Mouse (Mus musculus): Measurements from ENCODE around the gene Psme1. TPM values are rescaled to one million over a fixed set of nuclear protein-coding genes. Genes with fewer than 3 reads are reported as not detected.
A peak's percentile ranks its signal among the peaks of the same experiment; 100 is the strongest.

The Psme1 gene
- total and polyA plus RNA-seq, 2 experiments from 2014 or later, result 128 to 244 TPM

DNA sequence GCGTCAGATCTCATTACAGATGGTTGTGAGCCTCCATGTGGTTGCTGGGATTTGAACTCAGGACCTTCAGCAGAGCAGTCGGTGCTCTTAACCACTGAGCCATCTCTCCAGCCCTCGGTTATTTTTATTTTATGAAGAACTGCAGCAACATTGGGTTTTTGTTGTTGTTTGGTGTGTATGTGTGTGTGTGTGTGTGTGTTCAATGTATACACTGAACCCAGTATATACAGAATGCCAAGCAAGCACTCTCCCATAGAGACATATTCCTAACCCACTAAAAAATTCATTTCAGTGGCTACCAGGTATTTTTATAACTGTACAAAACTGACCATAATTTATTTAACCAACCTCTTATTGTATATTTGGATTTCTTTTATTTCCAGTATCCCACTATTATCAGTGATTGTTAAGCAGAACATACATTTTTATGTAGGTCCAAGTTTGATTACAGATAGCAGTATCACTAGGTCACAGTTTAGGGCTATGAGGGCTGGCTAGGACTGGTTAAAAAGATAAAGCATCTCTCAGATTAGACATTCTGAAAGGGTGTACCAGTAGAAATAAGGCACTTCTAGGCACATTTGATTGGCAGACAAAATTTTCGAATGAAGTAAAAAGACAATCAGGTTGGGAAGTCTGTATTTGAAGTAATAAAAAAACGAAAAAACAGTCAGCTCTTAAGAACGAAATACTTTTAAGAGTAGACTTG is 19.0 kb upstream of the Psme1 start:
- TF ChIP-seq CTCF (IDR thresholded peaks at IDR 0.05; ENCODE audit: low read depth), result no peak
- Histone ChIP-seq H3K27ac (peak overlapping the region; percentile 99), H3K4me2 (ENCODE audit: low read depth, low read length) (peak overlapping the region; percentile 97), H3K9ac (replicated peaks; ENCODE audit: low read length) (peak overlapping the region; percentile 67), H3K4me3 (ENCODE audit: low read length) (peak overlapping the region; percentile 60), H3K27me3 (ENCODE audit: insufficient read depth, low read length) (no peaks in the 10 kb centered on the region), H3K36me3 (ENCODE audit: insufficient read depth, low read length) (peaks cover 3% of the 10 kb centered on the region), H3K9me3 (ENCODE audit: low read length) (no peaks in the 10 kb centered on the region), H3K4me1 (ENCODE audit: insufficient read depth, low read length) (peaks cover 15% of the 10 kb centered on the region)
- ATAC-seq (no peak), DNase-seq (ENCODE audit: low spot score) (no peak)
- WGBS, result 57% methylated on average over 6 of the region's 6 CpGs

DNA sequence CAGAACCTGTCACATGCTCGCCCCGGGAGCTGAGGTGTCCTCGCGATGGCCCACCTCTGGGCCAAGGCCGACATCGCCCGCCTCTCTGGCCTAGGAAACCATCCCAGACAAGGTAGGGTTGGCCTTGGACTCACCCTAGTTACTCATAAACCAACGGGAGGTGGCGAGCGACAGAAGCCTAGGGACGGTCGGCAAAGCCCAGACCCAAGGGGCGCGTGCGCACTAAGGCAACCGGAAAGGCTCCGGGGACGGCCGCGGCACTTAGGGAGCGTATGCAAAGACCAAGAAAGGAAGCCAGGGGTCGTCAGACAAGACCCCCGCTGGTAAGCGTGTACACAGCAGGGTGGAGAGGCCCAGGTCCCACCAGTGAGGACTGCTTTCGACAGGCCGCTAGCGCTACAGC is 18.1 kb upstream of the Psme1 start, which contains the start of gene Dcaf11:
Gene Dcaf11, plus strand, starts transcription at position 208 of the 403 bp plus-strand sequence.
- no peaks in the 10 kb centered on the region for H3K27me3 ChIP-seq (ENCODE audit: insufficient read depth, low read length)
- H3K4me3 ChIP-seq (ENCODE audit: low read length), result peak within 1 kb of the TSS; percentile 60
- peaks cover 12% of the 10 kb centered on the region for H3K36me3 ChIP-seq (ENCODE audit: insufficient read depth, low read length)
- peaks cover 15% of the 10 kb centered on the region for H3K4me1 ChIP-seq (ENCODE audit: insufficient read depth, low read length)
- H3K9me3 ChIP-seq (ENCODE audit: low read length), result no peaks in the 10 kb centered on the region
- H3K9ac ChIP-seq (replicated peaks; ENCODE audit: low read length), result peak within 1 kb of the TSS; percentile 67
- H3K27ac ChIP-seq, result peak within 1 kb of the TSS; percentile 99
- peak; percentile 55 for TF ChIP-seq CTCF (IDR thresholded peaks at IDR 0.05; ENCODE audit: low read depth)
- ATAC-seq (peak; percentile 75), DNase-seq (ENCODE audit: low spot score) (peak; percentile 97)
- 0% methylated on average over 27 of the region's 27 CpGs for WGBS
- H3K4me2 ChIP-seq (ENCODE audit: low read depth, low read length), result peak within 1 kb of the TSS; percentile 97

DNA sequence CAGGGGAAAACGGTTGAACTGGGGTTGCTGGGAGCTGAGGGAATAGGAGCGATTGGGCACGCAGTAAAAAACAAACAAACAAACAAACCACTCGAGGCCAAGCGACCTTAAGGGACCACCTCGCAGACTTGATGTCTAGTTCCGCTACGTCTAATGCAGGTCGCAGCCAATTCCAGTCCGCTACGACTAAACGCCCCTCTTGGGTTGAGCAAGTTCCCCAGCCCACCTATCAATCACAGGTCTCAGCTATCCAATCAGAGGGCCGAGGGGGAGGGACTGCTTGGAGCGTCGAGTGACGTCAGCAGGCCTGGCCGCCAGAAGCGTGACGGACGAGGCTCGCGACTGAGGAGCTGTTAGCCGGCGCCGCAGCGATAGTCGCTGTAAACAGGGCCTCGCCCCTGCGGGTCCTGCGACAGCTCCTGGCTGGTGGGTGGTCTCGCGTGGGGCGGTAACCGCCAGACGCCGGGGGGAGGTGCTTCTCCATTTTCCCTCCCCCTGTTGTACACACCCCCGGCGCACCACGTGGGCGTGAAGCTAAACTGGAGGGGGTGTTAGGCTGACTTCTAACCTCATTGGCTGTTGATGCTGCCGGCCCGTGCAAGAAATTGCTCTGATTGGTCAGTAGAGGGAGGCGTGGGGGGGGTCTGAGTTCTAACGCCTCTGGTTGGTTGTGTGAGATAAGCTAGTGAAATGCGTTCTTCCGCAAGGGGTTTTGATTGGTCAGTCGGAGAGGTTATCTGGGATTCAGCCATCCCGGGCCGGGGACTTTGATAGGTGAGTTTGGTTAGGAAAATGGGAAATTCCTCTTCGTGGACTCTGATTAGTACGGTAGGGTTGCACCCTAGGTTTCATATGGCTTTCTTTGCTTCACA is 17.5 kb upstream of the Psme1 start, which contains the start of gene A730061H03Rik:
Gene A730061H03Rik, minus strand, starts transcription at position 205 of the 872 bp plus-strand sequence.
- peak; percentile 36 for TF ChIP-seq CTCF (IDR thresholded peaks at IDR 0.05; ENCODE audit: low read depth)
- peak; percentile 99 for DNase-seq (ENCODE audit: low spot score)
- peak within 1 kb of the TSS; percentile 67 for H3K9ac ChIP-seq (replicated peaks; ENCODE audit: low read length)
- peak; percentile 97 for ATAC-seq
- peak within 1 kb of the TSS; percentile 99 for H3K27ac ChIP-seq
- H3K4me3 ChIP-seq (ENCODE audit: low read length), result peak within 1 kb of the TSS; percentile 60
- no peaks in the 10 kb centered on the region for H3K9me3 ChIP-seq (ENCODE audit: low read length)
- no peaks in the 10 kb centered on the region for H3K27me3 ChIP-seq (ENCODE audit: insufficient read depth, low read length)
- peaks cover 17% of the 10 kb centered on the region for H3K36me3 ChIP-seq (ENCODE audit: insufficient read depth, low read length)
- WGBS, result under 1% methylated on average over 51 of the region's 51 CpGs
- peaks cover 15% of the 10 kb centered on the region for H3K4me1 ChIP-seq (ENCODE audit: insufficient read depth, low read length)
- peak within 1 kb of the TSS; percentile 97 for H3K4me2 ChIP-seq (ENCODE audit: low read depth, low read length)

DNA sequence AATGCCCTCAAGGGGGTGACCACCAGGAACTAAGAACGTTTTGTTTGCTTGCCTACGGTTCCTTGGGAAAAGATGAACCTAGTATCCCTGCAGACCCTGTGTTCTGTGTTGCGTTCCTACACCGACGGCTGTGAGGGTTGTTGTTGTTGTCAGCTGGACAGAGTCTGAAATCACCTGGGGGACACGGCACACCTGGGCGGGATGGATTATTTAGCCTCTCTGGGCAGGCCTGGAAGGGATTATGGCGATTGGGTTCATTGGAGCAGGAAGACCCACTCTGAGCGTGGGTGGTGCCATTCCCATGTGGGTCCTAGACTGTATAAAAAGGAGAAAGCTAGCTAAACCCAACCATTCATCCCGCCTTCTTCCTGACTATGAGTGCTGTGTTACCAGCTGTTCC is 16.1 kb upstream of the Psme1 start:
- Histone ChIP-seq H3K27ac (no peak overlapping the region), H3K4me3 (ENCODE audit: low read length) (no peak overlapping the region), H3K9ac (replicated peaks; ENCODE audit: low read length) (peak overlapping the region; percentile 64; the same call in 1 of the 2 replicates), H3K36me3 (ENCODE audit: insufficient read depth, low read length) (peaks cover 31% of the 10 kb centered on the region), H3K4me1 (ENCODE audit: insufficient read depth, low read length) (peaks cover 15% of the 10 kb centered on the region), H3K9me3 (ENCODE audit: low read length) (no peaks in the 10 kb centered on the region), H3K4me2 (ENCODE audit: low read depth, low read length) (peak overlapping the region; percentile 97), H3K27me3 (ENCODE audit: insufficient read depth, low read length) (no peaks in the 10 kb centered on the region)
- no peak for DNase-seq (ENCODE audit: low spot score)
- TF ChIP-seq CTCF (IDR thresholded peaks at IDR 0.05; ENCODE audit: low read depth), result no peak
- ATAC-seq, result no peak
- 88% methylated on average over 10 of the region's 10 CpGs for WGBS

DNA sequence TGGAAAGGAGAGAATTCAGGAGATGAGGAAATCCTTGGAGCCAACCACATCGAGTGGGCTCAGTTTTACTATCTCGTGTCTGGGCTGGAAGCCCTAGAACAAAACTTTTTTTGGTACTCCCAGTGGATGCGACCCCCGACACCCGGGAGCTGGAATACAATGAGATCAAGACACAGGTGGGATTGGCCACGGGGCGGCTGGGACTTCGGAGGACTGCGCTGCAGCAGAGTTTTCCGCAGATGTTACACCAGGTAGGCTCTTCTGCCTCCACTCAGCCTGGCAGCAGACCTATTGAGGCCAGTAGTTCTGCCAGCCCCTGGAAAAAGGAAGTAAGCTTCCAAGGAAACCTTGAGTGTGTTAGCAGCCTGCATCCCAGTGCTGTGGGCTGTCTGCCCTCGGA is 14.7 kb upstream of the Psme1 start:
- DNase-seq (ENCODE audit: low spot score) (no peak), ATAC-seq (no peak)
- WGBS, result 92% methylated on average over 11 of the region's 11 CpGs
- Histone ChIP-seq H3K27ac (no peak overlapping the region), H3K4me2 (ENCODE audit: low read depth, low read length) (no peak overlapping the region), H3K27me3 (ENCODE audit: insufficient read depth, low read length) (no peaks in the 10 kb centered on the region), H3K4me1 (ENCODE audit: insufficient read depth, low read length) (peaks cover 15% of the 10 kb centered on the region), H3K9ac (replicated peaks; ENCODE audit: low read length) (no peak overlapping the region), H3K36me3 (ENCODE audit: insufficient read depth, low read length) (peaks cover 45% of the 10 kb centered on the region), H3K9me3 (ENCODE audit: low read length) (no peaks in the 10 kb centered on the region), H3K4me3 (ENCODE audit: low read length) (no peak overlapping the region)
- no peak for TF ChIP-seq CTCF (IDR thresholded peaks at IDR 0.05; ENCODE audit: low read depth)

DNA sequence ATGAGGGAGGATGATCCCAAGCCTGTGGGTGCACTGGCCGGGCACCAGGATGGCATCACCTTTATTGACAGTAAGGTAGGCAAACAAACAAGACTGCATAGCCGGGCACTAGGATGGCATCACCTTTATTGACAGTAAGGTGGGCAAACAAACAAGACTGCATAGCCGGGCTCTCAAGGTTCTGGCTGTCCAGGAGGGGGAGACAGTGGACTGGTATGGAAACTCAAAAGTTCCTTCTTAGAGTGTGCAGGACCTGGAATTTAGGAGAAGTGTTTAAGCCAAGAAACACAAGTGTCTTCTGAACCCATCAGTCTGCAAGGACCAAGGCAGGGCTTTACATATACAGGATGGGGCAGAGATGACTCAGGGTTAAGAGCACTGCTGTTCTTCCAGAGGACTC is 12.2 kb upstream of the Psme1 start:
- DNase-seq (ENCODE audit: low spot score) (no peak), ATAC-seq (no peak)
- Histone ChIP-seq H3K9me3 (ENCODE audit: low read length) (no peaks in the 10 kb centered on the region), H3K9ac (replicated peaks; ENCODE audit: low read length) (no peak overlapping the region), H3K4me3 (ENCODE audit: low read length) (no peak overlapping the region), H3K27ac (no peak overlapping the region), H3K4me1 (ENCODE audit: insufficient read depth, low read length) (peaks cover 15% of the 10 kb centered on the region), H3K27me3 (ENCODE audit: insufficient read depth, low read length) (no peaks in the 10 kb centered on the region), H3K36me3 (ENCODE audit: insufficient read depth, low read length) (peaks cover 61% of the 10 kb centered on the region), H3K4me2 (ENCODE audit: low read depth, low read length) (no peak overlapping the region)
- 0 out of 2 replicates have a peak, but pooled peaks have one; percentile 21 for TF ChIP-seq CTCF (IDR thresholded peaks at IDR 0.05; ENCODE audit: low read depth)
- WGBS, result 76% methylated on average over 3 of the region's 3 CpGs

All from hindbrain, postnatal 0 days (tissue).